Mouse (Mus musculus): Measurements from ENCODE around the gene Scamp1. TPM values are rescaled to one million over a fixed set of nuclear protein-coding genes. Genes with fewer than 3 reads are reported as not detected.

Scamp1 gene
- total RNA-seq, 2 experiments from 2014 or later: 162 to 187 TPM

- intact Hi-C loops (cut with DNase I): no loop called here
- peak; percentile 32 to 67 for DNase-seq (ENCODE audit: low spot score in 2 of 2)
These were observed 538 bp upstream of the Scamp1 start for GRCm38 (mm10) chr13:94286195-94286594.

DNA sequence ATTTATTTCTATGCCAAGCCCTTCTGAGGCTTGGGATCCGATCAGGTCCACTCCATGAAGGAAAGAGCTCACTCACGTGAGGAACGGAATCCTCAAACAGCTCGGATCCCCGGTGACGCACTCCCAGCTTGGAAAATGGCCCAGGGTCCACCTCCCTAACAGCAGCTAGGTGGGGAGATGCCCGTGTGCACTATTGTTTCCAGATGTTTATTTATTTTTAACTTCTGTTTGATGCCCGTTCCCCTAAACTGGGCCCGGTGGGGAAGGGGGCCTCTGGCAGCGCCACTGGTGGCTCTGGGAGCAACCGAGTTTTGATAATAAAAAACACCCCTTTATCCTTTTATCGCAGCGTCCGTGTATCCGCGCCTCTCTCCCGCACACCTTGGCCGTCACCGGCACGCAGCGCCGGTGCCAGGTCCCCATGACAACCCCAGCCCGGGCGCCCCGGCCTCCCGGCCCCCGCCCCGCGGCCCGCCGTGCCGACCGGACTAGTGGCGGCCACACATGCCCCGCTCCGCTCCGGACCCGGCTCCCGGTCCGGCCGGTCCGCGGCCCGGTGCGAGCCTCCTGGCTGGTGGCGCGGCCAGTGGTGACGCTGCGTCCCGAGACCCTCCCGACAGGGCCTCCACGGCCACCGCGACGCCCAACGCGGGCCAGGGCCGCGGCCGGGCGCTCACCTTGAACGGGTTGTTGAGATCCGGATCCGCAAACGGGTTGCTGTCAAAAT lies 951 bp downstream of the Scamp1 start:
- peak; percentile 34 to 40 for DNase-seq (ENCODE audit: low spot score in 2 of 2)
- intact Hi-C loops (cut with DNase I): loop anchor here (2.0 kb wide), 1 partner anchor 74 kb away; the partner anchor contains the start of gene Ap3b1

GRCm38 (mm10) chr13:94279420-94279819 lies 6.2 kb downstream of the Scamp1 start:
- intact Hi-C loops (cut with DNase I): no loop called here
- no peak for DNase-seq (ENCODE audit: low spot score in 2 of 2)

DNA sequence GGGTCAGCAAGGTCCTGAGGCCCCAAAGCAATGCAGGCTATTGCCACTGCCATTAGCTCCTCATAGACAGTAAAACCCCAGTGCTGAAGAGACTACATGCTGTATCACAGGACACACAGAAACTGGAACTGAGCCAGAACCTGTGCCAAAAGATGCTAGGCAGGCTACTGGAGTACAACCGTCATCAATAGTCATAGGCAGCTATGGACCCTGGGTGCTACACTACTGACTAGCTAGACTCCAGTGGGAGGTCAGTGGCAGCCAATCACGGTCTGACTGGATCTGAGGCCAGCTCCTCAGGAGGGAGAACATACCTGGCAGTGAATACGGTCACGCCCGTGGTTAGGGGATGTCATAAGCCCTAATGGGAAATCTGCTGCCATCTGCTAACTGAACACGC lies 14.4 kb downstream of the Scamp1 start:
- intact Hi-C loops (cut with DNase I): no loop called here
- DNase-seq (ENCODE audit: low spot score in 2 of 2): no peak

- DNase-seq (ENCODE audit: low spot score in 2 of 2): no peak
- intact Hi-C loops (cut with DNase I): no loop called here
These were observed 17.5 kb downstream of the Scamp1 start for GRCm38 (mm10) chr13:94268201-94268600.

GRCm38 (mm10) chr13:94267190-94267589 lies 18.5 kb downstream of the Scamp1 start:
- intact Hi-C loops (cut with DNase I): no loop called here
- peak in 1 of 2 experiments; percentile 31 for DNase-seq (ENCODE audit: low spot score in 2 of 2)

GRCm38 (mm10) chr13:94266530-94266929 lies 19.1 kb downstream of the Scamp1 start:
- intact Hi-C loops (cut with DNase I): no loop called here
- no peak for DNase-seq (ENCODE audit: low spot score in 2 of 2)

- intact Hi-C loops (cut with DNase I): no loop called here
- no peak for DNase-seq (ENCODE audit: low spot score in 2 of 2)
These were observed 20.4 kb downstream of the Scamp1 start for GRCm38 (mm10) chr13:94265291-94265690.

- DNase-seq (ENCODE audit: low spot score in 2 of 2): no peak
- intact Hi-C loops (cut with DNase I): no loop called here
These were observed 21.7 kb downstream of the Scamp1 start for GRCm38 (mm10) chr13:94263943-94264342.

- intact Hi-C loops (cut with DNase I): no loop called here
- DNase-seq (ENCODE audit: low spot score in 2 of 2): peak in 1 of 2 experiments; percentile 13
These were observed 23.1 kb downstream of the Scamp1 start for GRCm38 (mm10) chr13:94262551-94262950.

GRCm38 (mm10) chr13:94261624-94262023 lies 24.0 kb downstream of the Scamp1 start:
- DNase-seq (ENCODE audit: low spot score in 2 of 2): no peak
- intact Hi-C loops (cut with DNase I): no loop called here

- intact Hi-C loops (cut with DNase I): no loop called here
- DNase-seq (ENCODE audit: low spot score in 2 of 2): no peak
These were observed 24.7 kb downstream of the Scamp1 start for GRCm38 (mm10) chr13:94260961-94261360.

DNA sequence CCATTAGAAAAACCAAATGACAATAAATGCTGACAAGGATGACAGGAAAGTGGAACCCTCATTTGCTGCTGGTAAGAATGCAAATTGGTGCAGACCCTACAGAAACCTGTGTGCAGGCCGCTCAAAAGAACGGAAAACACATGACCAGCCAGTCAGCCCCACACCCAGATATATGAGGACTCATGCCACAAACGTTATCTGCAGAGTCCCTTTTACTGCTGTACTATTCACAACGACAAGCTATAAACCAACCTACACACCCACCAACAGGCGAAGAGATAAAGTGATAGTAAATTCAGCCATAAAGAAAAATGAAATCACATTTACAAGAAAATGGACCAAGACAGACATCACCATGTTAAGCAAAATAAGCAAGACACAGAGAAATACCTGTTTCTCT lies 26.4 kb downstream of the Scamp1 start:
- DNase-seq (ENCODE audit: low spot score in 2 of 2): no peak
- intact Hi-C loops (cut with DNase I): no loop called here

- intact Hi-C loops (cut with DNase I): no loop called here
- DNase-seq (ENCODE audit: low spot score in 2 of 2): no peak
These were observed 27.1 kb downstream of the Scamp1 start for GRCm38 (mm10) chr13:94258530-94258929.

GRCm38 (mm10) chr13:94257711-94258110 lies 27.9 kb downstream of the Scamp1 start:
- intact Hi-C loops (cut with DNase I): no loop called here
- DNase-seq (ENCODE audit: low spot score in 2 of 2): no peak

DNA sequence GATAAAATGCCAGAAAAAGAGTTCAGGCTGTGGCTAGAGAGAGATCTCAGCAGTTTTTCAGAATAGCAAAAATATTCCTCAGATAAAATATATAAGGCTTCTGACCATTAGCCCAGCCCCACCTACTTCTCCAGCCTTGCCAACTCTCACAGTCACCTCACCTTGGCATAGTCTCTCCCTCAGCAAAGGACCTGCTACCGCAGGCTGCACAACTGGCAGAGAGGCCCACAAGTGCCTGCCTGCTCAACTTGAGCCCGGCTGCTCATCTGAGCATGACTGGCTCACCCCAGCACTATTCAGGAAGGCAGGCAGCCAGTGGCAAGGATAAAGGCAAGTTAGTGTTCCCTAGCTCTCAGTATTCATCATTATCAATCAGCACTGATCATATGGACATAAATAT lies 30.5 kb downstream of the Scamp1 start:
- no peak for DNase-seq (ENCODE audit: low spot score in 2 of 2)
- intact Hi-C loops (cut with DNase I): no loop called here

DNA sequence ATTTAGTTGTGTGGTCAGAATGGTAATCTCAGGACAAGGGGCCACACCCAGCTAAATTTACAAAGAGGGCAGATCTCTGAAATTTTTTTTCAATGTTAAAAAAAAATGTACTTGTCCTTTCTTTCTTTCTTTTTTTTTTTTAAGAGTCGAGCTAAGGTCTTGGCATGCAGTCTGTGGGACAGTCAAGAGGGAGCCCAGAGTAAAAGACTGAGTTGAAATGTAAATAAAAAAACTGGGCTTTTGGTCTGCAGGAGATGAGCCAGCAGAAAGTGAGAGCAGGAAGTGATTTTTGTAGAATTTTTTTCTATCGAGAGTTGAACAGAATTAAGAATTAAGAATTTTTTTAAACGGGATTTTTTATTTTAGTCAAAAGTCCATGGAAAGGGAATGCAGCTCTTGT lies 31.4 kb downstream of the Scamp1 start:
- intact Hi-C loops (cut with DNase I): no loop called here

DNA sequence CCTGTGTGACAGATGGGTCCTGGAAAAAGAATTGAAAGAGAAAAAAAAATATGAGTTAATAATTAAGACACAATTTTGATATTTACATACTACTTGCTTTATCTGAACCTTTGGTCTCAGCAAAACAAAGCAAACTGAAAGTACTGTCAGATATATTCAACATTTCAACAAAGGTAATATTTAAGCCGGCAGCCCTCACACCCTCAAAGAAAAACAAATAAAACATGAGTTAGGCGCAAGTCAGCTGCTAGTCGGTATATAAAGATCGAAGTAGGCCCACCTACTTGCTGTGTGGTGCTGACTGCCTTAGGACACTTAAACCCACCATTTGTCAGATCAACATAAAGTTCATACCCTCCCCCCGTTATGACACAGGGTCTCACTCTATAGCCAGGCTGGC lies 32.6 kb downstream of the Scamp1 start:
- DNase-seq (ENCODE audit: low spot score in 2 of 2): no peak
- intact Hi-C loops (cut with DNase I): no loop called here

More for the DNA sequence above, 31.4 kb downstream of the Scamp1 start:
- DNase-seq (ENCODE audit: low spot score in 2 of 2): no peak

DNA sequence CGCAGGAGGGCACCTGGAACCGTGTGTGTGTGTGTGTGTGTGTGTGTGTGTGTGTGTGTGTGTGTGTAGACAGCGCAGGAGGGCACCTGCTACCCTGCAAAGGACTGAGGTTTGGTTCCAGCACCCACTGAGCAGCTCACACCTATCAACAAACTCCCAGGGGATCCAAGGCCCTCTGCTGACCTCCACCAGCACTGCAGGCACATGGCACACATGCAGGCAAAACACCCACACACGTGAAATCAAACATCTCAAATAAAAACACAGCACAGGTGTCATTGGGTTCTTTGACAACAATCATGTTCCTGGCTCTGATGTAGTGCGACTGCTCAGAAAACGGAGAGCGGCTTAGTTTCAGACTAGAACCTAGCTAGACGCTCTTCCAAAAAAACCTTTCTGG lies 34.9 kb downstream of the Scamp1 start:
- intact Hi-C loops (cut with DNase I): no loop called here

DNA sequence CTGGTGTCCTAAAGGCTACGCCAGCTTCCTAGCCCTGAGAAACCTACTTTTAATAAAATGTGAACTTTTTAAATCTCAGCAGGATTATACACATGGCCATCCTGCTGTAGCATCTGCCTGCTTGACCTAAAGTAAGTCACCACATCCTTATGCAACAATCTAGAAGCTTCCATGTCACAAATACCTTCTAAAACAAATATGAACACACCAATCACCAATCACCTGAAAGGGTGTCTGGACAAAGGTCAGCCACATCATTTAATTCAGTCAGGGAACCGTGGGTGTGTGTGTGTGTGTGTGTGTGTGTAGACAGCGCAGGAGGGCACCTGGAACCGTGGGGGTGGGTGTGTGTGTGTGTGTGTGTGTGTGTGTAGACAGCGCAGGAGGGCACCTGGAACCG lies 35.5 kb downstream of the Scamp1 start:
- intact Hi-C loops (cut with DNase I): no loop called here
- DNase-seq (ENCODE audit: low spot score in 2 of 2): no peak

More for the DNA sequence above, 34.9 kb downstream of the Scamp1 start:
- no peak for DNase-seq (ENCODE audit: low spot score in 2 of 2)

GRCm38 (mm10) chr13:94242897-94243296 lies 42.8 kb downstream of the Scamp1 start:
- no peak for DNase-seq (ENCODE audit: low spot score in 2 of 2)
- intact Hi-C loops (cut with DNase I): no loop called here

Measured in left cerebral cortex, postnatal 14 days (tissue).